Mouse (Mus musculus) layer of hippocampus, adult 2 months (tissue): ENCODE data around the gene Klhdc9. TPM values are rescaled to one million over a fixed set of nuclear protein-coding genes. Genes with fewer than 3 reads are reported as not detected.

Experiments used
- DNase-seq, 2 experiments: peaks; one replicate each; pipeline ENCODE4 v3.0.0; 2022; ENCODE audit warnings: low spot score in 2 of 2
- H3K27ac ChIP-seq: fragments of 200-600 bp; 2 replicates; pipeline ENCODE4 v1.8.1; 2022
- H3K4me3 ChIP-seq: fragments of 200-600 bp; 2 replicates; pipeline ENCODE4 v1.8.1; 2022; ENCODE audit warnings: mild to moderate bottlenecking
- CTCF ChIP-seq: fragments of 200-600 bp; conservative IDR thresholded peaks from 2 replicates; pipeline ENCODE4 v1.8.1; 2022; ENCODE audit warnings: antibody characterized with exemption, mild to moderate bottlenecking, moderate library complexity
- total RNA-seq, 2 experiments: library from RNA; stranded (reverse); gene quantifications; 2 replicates each; pipeline ENCODE4 v1.2.3; 2021

Klhdc9 gene
- total RNA-seq, 2 experiments from 2014 or later, result 7.7 to 8.7 TPM

DNA sequence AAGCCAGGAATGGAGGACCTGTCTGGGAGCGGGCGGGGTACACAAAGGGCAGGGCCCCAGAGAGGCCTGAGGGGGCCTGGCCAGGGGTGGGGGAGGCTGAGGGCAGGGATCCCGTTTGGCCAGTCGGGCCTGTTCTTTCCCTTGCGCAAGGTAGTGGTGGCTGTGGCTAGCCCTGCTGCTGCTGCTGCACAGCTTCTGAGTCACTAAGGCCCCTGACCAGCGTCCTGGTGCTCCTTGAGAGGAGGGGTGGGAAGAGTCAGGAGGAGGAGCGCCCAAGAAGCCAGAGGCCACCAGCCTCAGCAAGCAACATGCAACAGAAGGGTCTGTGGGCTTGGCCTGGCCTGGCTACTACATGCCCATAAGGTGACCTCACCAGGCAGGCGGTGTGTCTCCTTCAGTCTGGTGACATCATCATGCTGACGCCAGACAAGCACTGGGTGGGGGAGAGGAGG is 15.1 kb upstream of the Klhdc9 start:
- no peak for DNase-seq
- H3K4me3 ChIP-seq, result no peak overlapping the region
- no peak for TF ChIP-seq CTCF
- no peak overlapping the region for H3K27ac ChIP-seq

DNA sequence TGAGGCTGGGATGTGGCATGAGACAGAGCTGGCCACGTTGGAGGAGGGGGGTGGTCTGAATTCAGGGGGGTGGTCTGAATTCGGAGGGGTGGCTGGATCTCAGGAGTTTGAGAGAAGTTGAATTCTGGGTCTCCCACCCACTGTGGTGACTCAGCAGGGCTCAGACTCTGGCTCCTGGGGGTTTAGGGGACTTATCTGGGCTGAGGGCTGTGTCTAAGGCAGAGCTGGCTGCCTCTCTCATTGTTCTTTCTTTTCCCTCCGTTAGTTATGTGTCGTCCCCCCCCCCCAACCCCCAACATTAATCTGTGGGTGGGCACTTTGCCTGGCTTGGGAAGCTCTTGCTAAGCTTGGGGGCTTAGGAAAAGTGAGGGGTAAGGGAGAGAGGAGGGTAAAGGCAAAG is 13.3 kb upstream of the Klhdc9 start:
- Histone ChIP-seq H3K4me3 (no peak overlapping the region), H3K27ac (no peak overlapping the region)
- DNase-seq, result no peak
- no peak for TF ChIP-seq CTCF

DNA sequence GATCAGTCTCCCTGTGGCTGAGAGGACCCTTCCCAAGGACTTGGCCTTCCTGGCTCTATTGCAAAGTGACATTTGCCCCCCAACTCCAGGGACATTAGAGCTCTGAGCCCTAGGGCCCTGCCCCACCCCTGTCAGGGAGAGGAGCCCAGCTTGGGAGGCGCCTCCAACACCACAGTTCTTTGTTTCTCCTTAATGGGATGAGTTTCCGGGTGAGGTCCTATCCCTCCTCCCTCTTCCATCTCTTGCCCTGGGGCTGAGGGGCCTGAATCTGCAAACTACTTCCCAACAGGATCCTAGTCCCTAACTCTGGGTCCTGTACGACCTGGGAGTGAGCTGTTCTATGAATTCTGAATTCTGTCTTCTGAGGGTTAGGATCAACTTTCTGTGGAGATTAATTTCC is 12.3 kb upstream of the Klhdc9 start:
- Histone ChIP-seq H3K4me3 (no peak overlapping the region), H3K27ac (no peak overlapping the region)
- no peak for TF ChIP-seq CTCF
- no peak for DNase-seq

DNA sequence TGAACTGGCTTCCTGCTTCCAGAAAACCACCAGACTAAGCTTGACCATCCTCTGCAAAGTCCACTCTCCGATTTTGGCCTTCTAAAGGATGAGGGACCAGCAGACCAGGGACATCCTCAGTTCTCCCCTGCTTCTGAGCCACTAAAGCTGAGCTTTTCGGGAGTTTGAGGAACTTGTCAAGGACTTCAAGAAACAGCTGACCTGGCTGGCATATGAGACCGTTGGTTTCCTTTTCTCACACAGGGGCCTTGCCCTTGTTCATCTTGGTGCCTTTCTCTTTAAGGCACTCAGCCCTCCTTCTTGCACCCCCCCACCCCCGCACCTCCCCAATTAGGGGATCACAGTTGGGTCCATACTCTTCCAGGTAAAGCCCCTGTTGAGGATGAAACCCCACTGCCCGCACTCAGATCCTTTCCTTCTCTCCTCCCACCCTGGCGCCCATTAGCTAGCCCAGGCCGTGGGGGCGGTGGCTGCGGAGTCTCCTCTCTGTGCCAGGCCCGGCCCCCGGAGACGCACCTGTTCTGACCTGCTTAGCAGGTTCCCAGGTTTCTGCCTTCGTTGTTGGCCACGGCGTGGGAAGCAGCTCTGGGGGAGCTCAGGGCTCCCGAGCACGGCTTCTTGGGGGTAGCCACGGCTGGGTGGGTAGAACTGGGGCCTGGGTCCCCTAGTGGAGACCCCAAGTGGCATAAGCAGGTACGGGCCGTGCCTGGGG is 9.4 kb upstream of the Klhdc9 start, which contains the start of gene Nectin4:
Nectin4 (plus strand) TSS at position 255 of the 712 bp plus-strand sequence.
- Histone ChIP-seq H3K4me3 (no peak within 1 kb of the TSS), H3K27ac (no peak within 1 kb of the TSS)
- no peak for DNase-seq
- TF ChIP-seq CTCF, result no peak

DNA sequence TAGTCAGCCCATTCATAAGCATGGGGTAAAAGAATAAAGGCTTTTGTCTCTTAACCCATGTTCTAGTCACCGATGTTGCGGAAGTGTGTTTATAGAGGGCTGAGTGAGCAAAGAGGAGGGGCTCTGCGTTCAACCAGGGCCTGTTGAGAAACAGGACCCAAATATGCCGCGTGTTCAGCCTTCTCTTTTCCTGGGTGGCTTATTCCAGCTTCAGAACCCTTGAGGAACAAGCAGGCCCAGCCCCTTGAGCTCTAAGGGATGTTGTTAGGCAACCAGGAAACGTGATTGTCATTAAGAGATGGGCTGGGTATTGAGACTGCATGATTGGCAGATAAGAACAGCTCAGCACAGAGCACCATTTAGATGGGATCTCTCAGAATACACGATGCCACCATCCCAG is 5.3 kb upstream of the Klhdc9 start:
- DNase-seq, result no peak
- TF ChIP-seq CTCF, result no peak
- Histone ChIP-seq H3K4me3 (no peak overlapping the region), H3K27ac (no peak overlapping the region)

DNA sequence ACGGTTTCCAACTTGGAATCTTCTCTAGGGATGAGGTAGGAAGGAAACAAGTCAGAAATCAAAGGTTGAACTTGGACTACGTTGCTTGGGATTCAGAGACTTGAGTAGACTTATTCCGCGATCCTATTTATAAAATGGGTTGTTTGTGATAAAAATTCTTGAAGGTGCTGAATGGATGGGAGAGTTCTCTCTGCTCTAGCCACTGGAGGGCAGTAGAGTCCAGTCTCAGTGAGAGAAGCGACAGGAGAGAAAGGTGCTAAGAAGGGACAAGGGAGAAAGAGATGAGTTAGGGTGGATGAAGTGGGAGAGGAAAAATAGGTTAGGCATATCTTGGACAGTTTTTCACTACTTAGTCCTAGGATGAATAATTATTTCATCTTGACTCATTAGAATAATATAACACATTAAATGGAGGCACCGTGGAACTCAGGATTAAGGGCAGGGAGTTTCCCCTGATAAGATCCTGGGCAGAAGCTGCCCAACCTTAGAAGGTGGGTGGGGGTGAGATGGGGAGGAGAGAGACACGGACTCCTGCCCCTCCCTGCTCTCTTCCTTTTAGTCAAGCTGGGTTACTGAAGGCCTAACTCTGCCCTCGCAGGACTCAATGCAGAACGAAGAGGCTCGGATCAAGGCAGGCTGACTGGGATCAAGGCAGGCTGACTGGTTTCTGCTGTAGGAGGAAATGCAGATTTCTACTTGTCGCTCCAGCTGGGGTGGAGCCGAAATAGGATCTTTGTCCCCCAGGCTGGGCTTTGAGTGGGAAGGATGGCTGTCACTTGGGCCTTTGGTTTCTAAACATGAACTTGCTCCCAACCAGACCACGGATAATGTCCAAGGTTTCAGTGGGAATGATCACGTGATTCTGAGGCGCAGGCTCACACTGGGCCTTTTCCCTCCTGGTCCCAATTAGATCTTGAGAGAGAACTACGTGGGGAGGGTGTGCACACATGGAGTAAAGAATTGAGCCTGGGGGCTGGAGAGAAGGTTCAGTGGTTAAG is 807 bp upstream of the Klhdc9 start:
- Histone ChIP-seq H3K27ac (peak overlapping the region; percentile 97), H3K4me3 (peak overlapping the region; percentile 73)
- TF ChIP-seq CTCF, result peak; percentile 98
- DNase-seq, result peak; percentile 70 to 85

DNA sequence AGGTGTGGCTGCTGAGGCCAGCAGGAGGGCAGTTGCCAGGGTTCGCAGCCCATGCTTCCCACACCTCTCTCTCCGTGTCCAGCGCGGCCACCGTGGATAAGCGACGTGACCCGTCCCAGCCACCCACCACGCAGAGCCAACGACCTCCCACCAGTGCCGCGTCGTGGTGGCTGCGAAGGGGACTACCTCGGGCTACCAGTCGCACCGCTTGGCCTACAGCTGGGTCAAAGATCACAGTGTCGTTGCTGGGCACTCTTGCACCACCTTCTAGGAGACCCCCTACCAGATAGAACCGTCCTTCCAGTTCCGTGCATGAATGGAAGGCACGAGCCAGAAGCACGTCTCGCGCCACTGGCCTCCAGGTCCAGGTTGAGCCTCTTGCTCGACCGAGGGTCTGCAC is 345 bp downstream of the Klhdc9 start:
- peak in 1 of 2 experiments; percentile 18 for DNase-seq
- TF ChIP-seq CTCF, result no peak
- Histone ChIP-seq H3K27ac (peak overlapping the region; percentile 97), H3K4me3 (peak overlapping the region; percentile 73)

DNA sequence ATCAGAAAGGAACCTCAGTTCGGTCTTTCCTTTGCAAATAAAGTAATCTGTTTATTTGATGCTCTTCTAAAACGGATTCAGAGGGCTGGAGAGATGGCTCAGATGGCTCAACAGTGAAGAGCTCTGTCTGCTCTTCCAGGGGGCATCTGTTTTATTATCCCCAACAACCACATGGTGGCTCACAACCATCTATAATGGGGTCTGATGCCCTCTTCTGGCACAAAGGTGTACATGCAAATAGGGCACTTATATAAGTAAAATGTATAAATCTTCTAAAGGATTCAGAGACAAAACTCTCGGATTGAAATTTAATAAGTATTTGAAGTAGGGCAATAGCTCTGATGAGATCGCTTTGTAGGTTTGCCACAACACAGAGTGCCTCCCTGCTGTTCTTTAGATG is 2.2 kb downstream of the Klhdc9 start:
- H3K27ac ChIP-seq, result peak overlapping the region; percentile 97
- DNase-seq, result peak in 1 of 2 experiments; percentile 53
- peak; percentile 81 for TF ChIP-seq CTCF
- H3K4me3 ChIP-seq, result no peak overlapping the region

DNA sequence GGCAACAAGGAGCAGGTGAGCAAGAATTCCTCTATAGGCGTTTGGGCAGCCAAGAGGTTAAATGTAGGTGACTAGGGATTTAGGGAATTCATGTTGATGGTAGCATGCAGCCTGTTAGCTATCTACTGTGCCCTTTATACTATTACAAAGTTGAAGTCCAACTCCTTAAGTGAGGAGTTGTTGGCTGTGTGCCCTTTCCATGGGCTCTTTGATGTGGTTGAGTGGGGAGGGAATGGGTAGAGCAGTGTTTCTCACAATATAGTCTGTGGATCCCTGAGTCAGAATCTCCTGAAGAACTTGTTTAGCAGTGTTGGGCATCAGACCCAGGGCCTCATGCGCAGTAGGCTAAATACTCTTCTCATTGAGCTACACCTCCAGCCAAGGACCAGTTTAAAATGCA is 3.8 kb downstream of the Klhdc9 start:
- no peak for TF ChIP-seq CTCF
- no peak overlapping the region for H3K4me3 ChIP-seq
- H3K27ac ChIP-seq, result no peak overlapping the region
- no peak for DNase-seq

DNA sequence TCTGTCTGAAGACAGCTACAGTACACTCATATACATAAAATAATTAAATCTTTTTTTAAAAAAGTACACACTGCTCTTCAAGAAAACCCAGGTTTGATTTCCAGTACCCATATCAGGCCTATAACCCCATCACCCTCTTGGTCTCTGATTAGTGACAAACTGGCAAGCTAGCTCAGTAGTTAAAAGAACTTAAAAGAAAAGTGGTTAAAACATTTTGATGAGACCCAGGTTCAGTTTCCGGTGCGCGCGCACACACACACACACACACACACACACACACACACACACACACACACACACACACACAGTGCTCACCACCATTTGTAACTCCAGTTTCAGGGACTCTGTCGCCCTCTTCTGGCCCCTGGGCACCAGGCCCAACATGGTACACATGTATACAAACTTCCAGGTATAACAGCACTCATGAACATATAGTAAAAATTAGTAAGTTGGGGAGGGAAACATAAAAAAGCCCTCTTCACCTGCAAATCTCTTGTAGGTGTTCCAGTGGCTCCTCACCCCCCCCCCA is 4.7 kb downstream of the Klhdc9 start:
- TF ChIP-seq CTCF, result peak; percentile 40
- H3K27ac ChIP-seq, result no peak overlapping the region
- H3K4me3 ChIP-seq, result no peak overlapping the region
- DNase-seq, result no peak

DNA sequence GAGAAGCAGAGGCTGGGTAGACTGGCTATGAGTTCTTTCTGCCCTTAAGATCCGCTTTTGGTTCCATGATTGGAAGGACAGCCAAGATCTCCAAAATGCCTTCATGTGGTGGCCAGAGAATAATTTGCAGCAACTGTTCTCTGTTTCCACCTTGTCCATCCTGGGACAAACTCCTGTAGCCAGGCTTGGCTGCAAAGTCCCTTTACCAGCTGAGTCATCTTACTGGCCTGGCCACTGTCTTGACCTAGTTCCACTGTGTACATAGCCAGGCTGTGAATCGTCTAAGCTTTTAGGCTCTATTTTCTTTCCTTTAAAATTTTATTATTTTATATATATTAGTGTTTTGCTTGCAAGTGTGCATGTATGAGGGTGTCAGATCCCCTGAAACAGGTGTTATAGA is 11.4 kb downstream of the Klhdc9 start:
- Histone ChIP-seq H3K27ac (no peak overlapping the region), H3K4me3 (no peak overlapping the region)
- no peak for TF ChIP-seq CTCF
- no peak for DNase-seq

DNA sequence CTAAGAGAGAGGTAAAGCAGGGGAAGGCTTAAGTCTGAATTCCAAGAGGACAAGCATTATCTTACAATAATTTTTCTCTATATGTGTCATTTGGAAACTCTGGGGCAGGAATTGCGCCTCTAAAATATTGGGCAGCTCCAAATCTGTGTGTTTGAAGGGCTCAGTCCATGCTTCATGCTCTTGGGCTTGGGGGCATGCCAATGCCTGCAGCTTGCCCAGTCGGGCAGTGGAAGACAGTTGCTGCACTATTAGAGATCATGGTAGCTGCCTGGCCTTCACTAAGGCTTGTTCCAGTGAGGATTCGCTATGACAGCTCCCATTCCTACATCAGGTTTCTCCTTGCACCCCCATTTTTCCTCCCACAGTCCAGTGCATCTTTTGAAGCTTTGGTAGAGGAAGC is 11.9 kb downstream of the Klhdc9 start:
- Histone ChIP-seq H3K27ac (no peak overlapping the region), H3K4me3 (no peak overlapping the region)
- no peak for DNase-seq
- TF ChIP-seq CTCF, result no peak

DNA sequence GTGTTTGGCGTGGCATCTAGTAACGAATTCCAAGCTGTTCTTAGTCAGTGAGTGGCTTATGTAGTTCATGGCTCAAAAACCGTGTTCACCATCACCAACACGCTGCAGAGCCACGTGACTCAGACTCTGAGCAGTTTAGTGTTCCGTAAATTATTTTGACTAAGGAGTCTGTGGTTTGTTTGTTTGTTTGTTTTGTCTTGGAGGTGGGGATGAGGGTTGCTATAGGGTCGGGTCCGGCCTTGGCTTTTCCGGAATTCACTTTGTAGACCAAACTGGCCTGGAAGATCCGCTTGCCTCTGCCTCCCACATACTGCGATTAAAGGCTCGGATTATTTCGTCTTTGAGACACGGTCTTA is 14.5 kb downstream of the Klhdc9 start:
- H3K27ac ChIP-seq, result peak overlapping the region; percentile 86
- TF ChIP-seq CTCF, result no peak
- peak overlapping the region; percentile 96 for H3K4me3 ChIP-seq
- DNase-seq, result no peak
